Mouse (Mus musculus) CD4-positive, CD25-positive, alpha-beta regulatory T cell, adult 4 months (primary cell): ENCODE measurements around the gene Olfr107. TPM values are rescaled to one million over a fixed set of nuclear protein-coding genes. Genes with fewer than 3 reads are reported as not detected.

ENCODE experiments used
- ATAC-seq: one replicate; pipeline ENCODE4 v1.8.0; 2017
- polyA plus RNA-seq, 2 experiments: library from polyadenylated mRNA; unstranded; fragments of 100-300 nt; shearing (Covaris generic); gene quantifications; one replicate each; pipeline ENCODE4 v1.2.1; 2017

Gene Olfr107
- polyA plus RNA-seq = under 1 TPM in 1 of 2 experiments, not detected in 1; 0.11 TPM

- no peak for ATAC-seq
These were observed at the start of gene Olfr107 for GRCm38 (mm10) chr17:37398926-37399325. Gene Olfr107, plus strand, starts transcription at chr17:37399226.

- ATAC-seq = no peak
These were observed 39.7 kb upstream of the Olfr107 start, which contains the start of gene Olfr104-ps for GRCm38 (mm10) chr17:37359282-37359681. Gene Olfr104-ps, plus strand, starts transcription at chr17:37359582.

- no peak for ATAC-seq
These were observed 20.3 kb upstream of the Olfr107 start, which contains the start of gene Olfr105-ps for GRCm38 (mm10) chr17:37378733-37379132. Gene Olfr105-ps, plus strand, starts transcription at chr17:37379033.

- no peak for ATAC-seq
These were observed 8.9 kb upstream of the Olfr107 start, which contains the start of gene Olfr106-ps for GRCm38 (mm10) chr17:37390093-37390492. Gene Olfr106-ps, plus strand, starts transcription at chr17:37390393.

DNA sequence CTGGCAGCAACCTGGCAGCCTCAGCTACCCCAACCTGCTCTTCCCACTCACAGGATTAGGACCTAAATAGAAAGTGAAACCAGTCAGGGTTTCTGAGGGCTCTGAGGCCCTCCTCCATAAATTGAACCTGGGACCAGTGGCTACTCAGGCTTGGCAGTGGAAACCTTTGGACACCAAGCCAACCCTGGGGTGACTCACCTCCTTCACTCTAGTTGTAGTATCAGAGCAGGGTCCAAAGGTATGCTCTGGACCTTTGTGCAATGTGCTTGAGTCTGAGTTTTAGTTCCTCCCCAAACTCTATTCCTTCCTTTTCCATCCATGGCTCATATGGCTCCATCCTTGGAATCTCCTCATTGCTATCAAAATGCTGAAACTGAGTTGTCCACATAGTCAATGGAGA lies 14.4 kb downstream of the Olfr107 start:
- ATAC-seq = no peak

DNA sequence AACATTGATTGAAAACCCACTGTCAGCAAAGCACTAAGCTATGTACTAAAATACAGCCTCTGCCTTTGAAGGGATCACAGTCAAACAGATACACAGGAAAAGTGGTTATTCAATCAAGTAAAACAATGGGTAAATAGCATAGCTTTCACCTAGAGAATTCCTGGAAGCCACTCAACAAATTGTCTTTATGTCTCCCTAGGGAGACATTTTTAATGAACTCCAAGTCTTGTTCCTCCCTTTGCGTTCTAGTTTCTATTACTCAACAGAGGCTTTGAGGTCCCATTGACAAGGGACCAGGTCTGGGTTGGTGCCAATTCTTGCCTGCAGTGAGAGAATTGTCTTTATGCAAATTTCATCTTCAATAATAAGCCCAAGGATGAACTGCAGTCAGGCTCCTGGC lies 46.2 kb downstream of the Olfr107 start, which contains the start of gene Olfr108:
TSS of gene Olfr108 (plus strand) at position 301 of the 400 bp plus-strand sequence.
- no peak for ATAC-seq

Other genes with a start within 250 kb of the Olfr107 start
- not detected for gene Olfr93, start 237.7 kb upstream of the Olfr107 start, polyA plus RNA-seq
- under 1 TPM in 1 of 2 experiments, not detected in 1; 0.70 TPM for gene Ubd, start 205.3 kb upstream of the Olfr107 start, polyA plus RNA-seq
- not detected for gene Olfr94, start 198.2 kb upstream of the Olfr107 start, polyA plus RNA-seq
- gene Olfr95, start 186.1 kb upstream of the Olfr107 start, polyA plus RNA-seq = not detected
- not detected for gene Olfr96, start 179.1 kb upstream of the Olfr107 start, polyA plus RNA-seq
- not detected for gene Olfr97, start 161.9 kb upstream of the Olfr107 start, polyA plus RNA-seq
- not detected for gene Olfr98, start 135.5 kb upstream of the Olfr107 start, polyA plus RNA-seq
- 100 to 1,000 TPM; 131 to 144 TPM for gene H2-M3, start 129.0 kb upstream of the Olfr107 start, polyA plus RNA-seq
- gene Olfr99, start 115.8 kb upstream of the Olfr107 start, polyA plus RNA-seq = 1 to 10 TPM; 4.3 to 5.5 TPM
- gene Olfr101, start 94.9 kb upstream of the Olfr107 start, polyA plus RNA-seq = under 1 TPM; 0.22 to 0.25 TPM
- gene Olfr102, start 82.2 kb upstream of the Olfr107 start, polyA plus RNA-seq = not detected
- not detected for gene Olfr103, start 59.5 kb upstream of the Olfr107 start, polyA plus RNA-seq
- not detected for gene Olfr104-ps, start 39.6 kb upstream of the Olfr107 start, polyA plus RNA-seq
- gene Olfr105-ps, start 20.2 kb upstream of the Olfr107 start, polyA plus RNA-seq = not detected
- not detected for gene Olfr106-ps, start 8.8 kb upstream of the Olfr107 start, polyA plus RNA-seq
- gene Olfr108, start 46.3 kb downstream of the Olfr107 start, polyA plus RNA-seq = not detected
- gene Olfr109, start 59.7 kb downstream of the Olfr107 start, polyA plus RNA-seq = not detected
- gene H2-M2, start 84.3 kb downstream of the Olfr107 start, polyA plus RNA-seq = not detected
- gene Olfr110, start 93.2 kb downstream of the Olfr107 start, polyA plus RNA-seq = not detected
- not detected for gene Olfr111, start 108.8 kb downstream of the Olfr107 start, polyA plus RNA-seq
- gene Olfr112, start 170.2 kb downstream of the Olfr107 start, polyA plus RNA-seq = not detected
- gene Olfr113, start 178.4 kb downstream of the Olfr107 start, polyA plus RNA-seq = not detected
- not detected for gene Olfr114, start 193.5 kb downstream of the Olfr107 start, polyA plus RNA-seq
- gene Olfr115, start 227.9 kb downstream of the Olfr107 start, polyA plus RNA-seq = not detected
- not detected for gene Olfr116, start 228.0 kb downstream of the Olfr107 start, polyA plus RNA-seq